Mouse (Mus musculus) liver, embryonic 16.5 days (tissue): ENCODE measurements around the gene Abt1. TPM values are rescaled to one million over a fixed set of nuclear protein-coding genes. Genes with fewer than 3 reads are reported as not detected.
"Not testable (repeated sequence)": the region's sequence is repeated elsewhere in the genome, so short reads cannot be mapped to it uniquely, and the experiment has no call there.

Experiments
- ATAC-seq: fragments of 200-750 bp; cut with Nextera tagmentation; 2 replicates; pipeline ENCODE4 v1.8.0; 2017; ENCODE audit warnings: low read depth, mild to moderate bottlenecking, moderate number of reproducible peaks, moderate library complexity
- H3K27ac ChIP-seq: fragments of 300-500 bp; sonication (generic); 2 replicates; pipeline ENCODE4 v1.5.1; 2014; ENCODE audit warnings: mild to moderate bottlenecking, low read length
- H3K27me3 ChIP-seq: fragments of 300-500 bp; sonication (generic); 2 replicates; pipeline ENCODE4 v1.6.1; 2014; ENCODE audit warnings: low read depth, low read length, mixed read lengths; ENCODE audit not compliant: control insufficient read depth, insufficient read depth
- H3K36me3 ChIP-seq: fragments of 300-500 bp; sonication (generic); 2 replicates; pipeline ENCODE4 v1.6.1; 2014; ENCODE audit warnings: mild to moderate bottlenecking; ENCODE audit not compliant: control insufficient read depth, insufficient read depth
- H3K4me1 ChIP-seq: fragments of 300-500 bp; sonication (generic); 2 replicates; pipeline ENCODE4 v1.6.1; 2014; ENCODE audit warnings: low read depth, low read length, mixed read lengths; ENCODE audit not compliant: control insufficient read depth
- H3K4me2 ChIP-seq: fragments of 300-500 bp; sonication (generic); 2 replicates; pipeline ENCODE4 v1.6.1; 2014; ENCODE audit warnings: low read depth, low read length, mixed read lengths
- H3K4me3 ChIP-seq: fragments of 300-500 bp; sonication (generic); 2 replicates; pipeline ENCODE4 v1.5.1; 2014; ENCODE audit warnings: low read depth, mild to moderate bottlenecking, low read length
- H3K9ac ChIP-seq: fragments of 300-500 bp; sonication (generic); 2 replicates; pipeline ENCODE4 v1.6.1; 2014; ENCODE audit warnings: low read depth, low read length
- H3K9me3 ChIP-seq: fragments of 300-500 bp; sonication (generic); replicated peaks from 2 replicates; pipeline ENCODE4 v1.6.1; 2016; ENCODE audit warnings: low read length; ENCODE audit not compliant: control insufficient read depth
- WGBS: fragments of 180-500 bp; shearing (Covaris S2); extraction: QIAGEN DNeasy Blood & Tissue Kit; methylation state at CpG from one replicate; pipeline ENCODE4 v1.1.7; 2014; ENCODE audit not compliant: insufficient replicate concordance; 5-methylcytosine and 5-hydroxymethylcytosine counted together
- polyA plus RNA-seq: library from polyadenylated mRNA; unstranded; fragments of >200 nt; fragmentation: Nextera tagmentation; extraction: Ambion mirVana; gene quantifications from 2 replicates; pipeline ENCODE4 v1.2.1, GENCODE M21; 2015

The Abt1 gene
- polyA plus RNA-seq, 1 experiment from 2014 or later: 4.5 TPM

GRCm38 (mm10) chr13:23396913-23397312 is 26.8 kb downstream of the Abt1 start:
- not testable (repeated sequence) for H3K27ac ChIP-seq, H3K36me3 ChIP-seq, H3K9ac ChIP-seq, H3K4me1 ChIP-seq, ATAC-seq, H3K9me3 ChIP-seq
- Histone ChIP-seq H3K27me3 (peaks cover 31% of the 10 kb centered on the region), H3K4me2 (peak overlapping the region; percentile 71), H3K4me3 (peak overlapping the region; percentile 55)
- 6% methylated on average over 14 of the region's 14 CpGs for WGBS

- H3K27ac ChIP-seq: no peak overlapping the region
- no peaks in the 10 kb centered on the region for H3K9me3 ChIP-seq
- H3K27me3 ChIP-seq: peaks cover 31% of the 10 kb centered on the region
- peak overlapping the region; percentile 15; the same call in 1 of the 2 replicates for H3K9ac ChIP-seq
- H3K36me3 ChIP-seq: no peaks in the 10 kb centered on the region
- H3K4me3 ChIP-seq: peak overlapping the region; percentile 55
- H3K4me1 ChIP-seq: peaks cover 3% of the 10 kb centered on the region
- peak overlapping the region; percentile 71 for H3K4me2 ChIP-seq
- no peak for ATAC-seq
- under 1% methylated on average over 31 of the region's 31 CpGs for WGBS
Observed at GRCm38 (mm10) chr13:23396246-23396703, 27.4 kb downstream of the Abt1 start.

GRCm38 (mm10) chr13:23395301-23396245 is 28.1 kb downstream of the Abt1 start:
- WGBS: 3% methylated on average over 43 of the region's 43 CpGs
- ATAC-seq: no peak
- no peaks in the 10 kb centered on the region; the same call in 1 of the 2 replicates for H3K4me1 ChIP-seq
- H3K27me3 ChIP-seq: peaks cover 31% of the 10 kb centered on the region
- H3K27ac ChIP-seq: no peak overlapping the region
- H3K36me3 ChIP-seq: no peaks in the 10 kb centered on the region
- H3K9me3 ChIP-seq: no peaks in the 10 kb centered on the region
- H3K9ac ChIP-seq: no peak overlapping the region; the same call in 1 of the 2 replicates
- peak overlapping the region; percentile 71 for H3K4me2 ChIP-seq
- H3K4me3 ChIP-seq: peak overlapping the region; percentile 55

- ATAC-seq: no peak
- Histone ChIP-seq H3K4me1 (no peaks in the 10 kb centered on the region), H3K27me3 (no peaks in the 10 kb centered on the region; the same call in 1 of the 2 replicates), H3K4me3 (no peak overlapping the region), H3K27ac (no peak overlapping the region), H3K9me3 (no peaks in the 10 kb centered on the region), H3K36me3 (no peaks in the 10 kb centered on the region), H3K9ac (no peak overlapping the region), H3K4me2 (no peak overlapping the region)
- WGBS: 44% methylated on average over 1 of the region's 1 CpGs
Observed at GRCm38 (mm10) chr13:23387548-23387947, 36.1 kb downstream of the Abt1 start.

- WGBS: 30% methylated on average over 1 of the region's 1 CpGs
- H3K36me3 ChIP-seq: no peaks in the 10 kb centered on the region
- no peaks in the 10 kb centered on the region for H3K27me3 ChIP-seq
- ATAC-seq: no peak
- H3K9ac ChIP-seq: no peak overlapping the region
- H3K4me3 ChIP-seq: no peak overlapping the region
- no peak overlapping the region for H3K4me2 ChIP-seq
- H3K4me1 ChIP-seq: no peaks in the 10 kb centered on the region
- H3K27ac ChIP-seq: no peak overlapping the region
- no peaks in the 10 kb centered on the region for H3K9me3 ChIP-seq
Observed at GRCm38 (mm10) chr13:23383127-23383526, 40.5 kb downstream of the Abt1 start.

GRCm38 (mm10) chr13:23372433-23372832 is 51.2 kb downstream of the Abt1 start:
- H3K9ac ChIP-seq: no peak overlapping the region
- H3K4me2 ChIP-seq: no peak overlapping the region
- H3K27ac ChIP-seq: no peak overlapping the region
- H3K27me3 ChIP-seq: no peaks in the 10 kb centered on the region
- no peaks in the 10 kb centered on the region for H3K36me3 ChIP-seq
- 68% methylated on average over 1 of the region's 1 CpGs for WGBS
- no peak overlapping the region for H3K4me3 ChIP-seq
- no peaks in the 10 kb centered on the region for H3K9me3 ChIP-seq
- H3K4me1 ChIP-seq: peaks cover 4% of the 10 kb centered on the region; the same call in 1 of the 2 replicates
- ATAC-seq: no peak

- 87% methylated on average over 4 of the region's 4 CpGs for WGBS
- Histone ChIP-seq H3K9ac (no peak overlapping the region), H3K4me3 (no peak overlapping the region), H3K36me3 (no peaks in the 10 kb centered on the region; the same call in 1 of the 2 replicates), H3K4me2 (peak overlapping the region; percentile 77), H3K27ac (no peak overlapping the region), H3K9me3 (no peaks in the 10 kb centered on the region), H3K4me1 (peaks cover 9% of the 10 kb centered on the region), H3K27me3 (no peaks in the 10 kb centered on the region)
- no peak for ATAC-seq
Observed at GRCm38 (mm10) chr13:23370075-23370474, 53.6 kb downstream of the Abt1 start.

GRCm38 (mm10) chr13:23369421-23369765 is 54.3 kb downstream of the Abt1 start:
- 0% methylated on average over 10 of the region's 10 CpGs for WGBS
- Histone ChIP-seq H3K4me2 (peak overlapping the region; percentile 77), H3K27ac (peak overlapping the region; percentile 88), H3K4me3 (peak overlapping the region; percentile 90), H3K9ac (peak overlapping the region; percentile 92), H3K4me1 (peaks cover 9% of the 10 kb centered on the region), H3K27me3 (no peaks in the 10 kb centered on the region), H3K9me3 (no peaks in the 10 kb centered on the region), H3K36me3 (no peaks in the 10 kb centered on the region; the same call in 1 of the 2 replicates)
- peak; percentile 3; the same call in 1 of the 2 replicates for ATAC-seq
